Mouse (Mus musculus) urinary bladder, postnatal 4 days (tissue): Measurements from ENCODE around the gene Coro1c.

Source experiments
- DNase-seq, 2 experiments: peaks; one replicate each; pipeline ENCODE4 v3.0.0; 2021 to 2022; ENCODE audit warnings: low spot score in 2 of 2

Gene Coro1c

DNA sequence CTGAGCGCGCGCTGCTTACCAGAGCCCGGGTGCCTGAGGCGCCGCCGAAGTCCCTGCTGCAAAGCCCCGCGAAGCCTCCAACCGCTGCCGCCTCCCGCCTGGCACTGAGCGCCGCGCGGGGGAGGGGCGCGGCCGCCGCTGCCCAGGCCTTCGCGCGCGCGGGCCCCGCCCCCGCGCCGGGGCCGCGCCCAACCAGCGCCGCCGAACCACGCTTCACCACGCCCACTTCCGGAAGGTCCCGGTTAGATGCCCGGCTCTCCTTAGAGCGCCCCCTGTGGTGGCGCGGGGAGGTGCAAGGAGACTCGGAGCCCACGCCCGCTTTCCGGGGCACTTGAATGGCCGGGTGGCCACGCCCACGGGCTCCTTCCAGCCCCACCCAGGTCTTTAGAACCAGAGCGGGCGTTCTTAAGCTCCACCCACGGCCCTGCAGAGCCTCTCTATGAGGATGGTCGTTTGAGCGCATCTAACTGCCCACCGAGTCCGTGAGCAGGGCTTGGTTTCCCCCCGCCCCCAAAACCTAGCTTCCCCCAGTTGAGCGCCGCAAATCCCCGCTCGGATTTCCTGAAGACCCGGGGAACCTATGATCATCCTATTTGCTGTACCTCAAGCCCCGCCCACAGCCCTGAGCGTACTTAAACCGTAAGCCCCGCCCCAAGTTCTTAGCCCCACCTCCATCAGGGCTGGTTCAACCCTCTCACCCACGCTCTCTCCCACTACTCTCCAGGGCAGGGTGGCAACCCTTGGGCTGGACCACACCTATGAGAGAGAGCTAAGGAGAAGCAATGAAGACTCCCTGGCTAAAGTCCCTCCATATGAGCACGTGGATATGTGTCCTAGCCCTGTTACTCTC, at the start of gene Coro1c:
Gene Coro1c (minus strand): TSS at position 167 of the 850 bp plus-strand sequence.
- DNase-seq = peak; percentile 99

DNA sequence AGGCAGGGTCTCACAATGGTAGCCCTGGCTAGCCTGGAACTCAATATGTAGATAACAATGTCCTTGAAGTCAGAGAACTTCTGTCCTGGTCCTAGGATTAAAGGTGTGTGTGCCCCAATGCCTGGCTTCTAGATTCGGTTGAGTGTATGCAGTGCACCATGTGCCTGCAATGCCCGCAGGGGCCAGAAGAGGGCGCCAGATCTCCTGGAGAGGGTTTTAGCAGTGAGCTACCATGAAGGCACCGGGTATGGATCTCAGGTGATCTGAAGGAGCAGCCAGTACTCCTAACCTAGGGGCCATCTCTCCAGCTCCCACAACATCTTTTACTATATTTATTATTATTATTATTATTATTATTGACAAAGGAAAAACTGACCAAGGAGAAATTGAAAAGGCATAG, 48.0 kb upstream of the Coro1c start:
- peak; percentile 69 to 94 for DNase-seq

DNA sequence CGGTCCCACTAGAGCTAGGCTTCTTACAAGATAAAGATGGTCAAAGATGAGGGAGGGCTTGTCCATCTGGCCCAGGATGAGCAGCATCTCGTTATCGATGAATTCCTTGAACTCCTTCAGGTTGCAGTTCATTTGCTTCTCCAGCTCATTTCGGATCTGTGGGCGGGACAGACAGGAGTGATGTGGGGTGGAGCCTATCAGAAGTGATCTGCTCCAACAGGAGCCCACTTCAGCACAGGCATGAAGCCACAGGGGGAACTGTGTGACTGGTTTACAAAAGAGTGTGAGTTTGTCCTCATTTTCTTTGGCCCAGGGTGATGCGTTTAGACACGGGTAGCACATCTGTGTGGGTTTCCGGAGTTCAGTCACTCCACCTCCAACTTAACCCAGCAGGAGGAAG, 47.1 kb upstream of the Coro1c start:
- no peak for DNase-seq

DNA sequence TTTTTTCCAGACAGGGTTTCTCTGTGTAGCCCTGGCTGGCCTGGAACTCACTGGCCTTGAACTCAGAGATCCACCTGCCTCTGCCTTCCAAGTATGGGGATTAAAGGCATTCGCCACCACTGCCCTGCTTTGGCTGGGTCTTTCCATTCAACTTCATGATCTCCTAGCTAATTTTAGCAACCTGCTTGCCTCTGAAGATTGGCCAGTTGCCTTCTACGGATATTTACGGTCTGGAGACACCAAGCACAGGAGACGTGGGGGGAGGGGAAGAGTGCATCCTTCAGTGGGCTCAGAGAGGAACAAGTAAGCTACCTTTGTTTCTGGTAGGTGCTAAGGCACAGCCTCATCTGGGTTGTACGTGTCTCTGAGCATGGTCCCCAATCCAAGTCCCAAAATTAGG, 46.7 kb upstream of the Coro1c start:
- no peak for DNase-seq

DNA sequence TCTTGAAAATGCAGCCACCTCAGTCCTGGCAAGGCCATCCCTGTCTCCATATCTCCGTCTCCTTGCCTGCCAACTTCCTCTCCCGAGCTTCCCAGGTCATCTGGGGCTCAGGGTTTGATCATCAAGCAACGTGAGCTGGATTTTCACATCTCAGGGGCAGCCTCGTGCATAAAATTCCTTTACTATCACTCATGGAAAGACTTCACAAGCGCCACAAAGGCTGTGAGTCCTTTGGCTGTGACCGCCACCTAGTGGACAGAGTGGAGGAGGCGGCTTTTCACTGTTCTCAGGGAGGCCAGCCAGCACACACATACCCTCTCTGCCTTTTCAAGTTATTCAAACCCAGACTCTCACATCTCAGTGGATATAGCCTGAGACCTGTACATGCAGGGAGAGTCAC, 45.9 kb upstream of the Coro1c start:
- DNase-seq = peak; percentile 75 to 91

DNA sequence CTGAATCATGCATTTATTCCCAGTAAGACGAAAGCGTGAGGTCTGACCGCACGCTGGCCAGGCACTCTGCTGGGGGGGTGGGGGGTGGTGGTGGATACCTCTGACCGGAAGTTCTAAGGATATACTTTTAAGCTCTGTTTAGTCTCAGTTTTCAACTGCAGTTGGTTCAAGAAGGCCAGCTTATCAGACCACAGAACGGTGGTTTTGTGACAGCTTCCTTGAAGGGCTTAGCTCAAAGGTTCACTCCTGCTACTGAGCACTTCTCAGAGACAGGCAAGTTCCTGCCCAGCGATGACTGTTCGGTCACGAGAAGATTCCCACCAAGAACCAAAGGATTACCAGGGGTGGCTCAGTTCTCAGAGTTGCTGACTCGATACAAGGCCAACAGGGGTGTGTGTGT, 44.0 kb upstream of the Coro1c start:
- DNase-seq = no peak

DNA sequence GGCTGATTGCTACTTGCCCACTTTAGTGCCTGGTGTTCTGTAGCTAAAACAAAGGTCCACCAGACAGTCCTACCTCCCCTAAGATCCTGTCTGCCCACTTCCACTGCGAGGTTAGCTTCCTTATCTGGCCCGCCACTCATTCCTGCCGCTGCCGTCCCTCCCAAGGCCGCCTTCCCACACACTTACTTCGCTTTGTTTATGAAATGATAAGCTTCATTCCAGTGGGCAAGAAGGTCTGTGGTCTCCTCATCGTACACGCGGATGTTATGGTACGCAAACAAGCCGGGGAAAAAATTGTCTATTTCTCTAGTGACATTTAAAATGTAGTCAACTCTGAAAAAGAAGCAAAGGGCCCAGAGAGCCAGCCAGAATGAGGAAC, 43.1 kb upstream of the Coro1c start:
- no peak for DNase-seq

DNA sequence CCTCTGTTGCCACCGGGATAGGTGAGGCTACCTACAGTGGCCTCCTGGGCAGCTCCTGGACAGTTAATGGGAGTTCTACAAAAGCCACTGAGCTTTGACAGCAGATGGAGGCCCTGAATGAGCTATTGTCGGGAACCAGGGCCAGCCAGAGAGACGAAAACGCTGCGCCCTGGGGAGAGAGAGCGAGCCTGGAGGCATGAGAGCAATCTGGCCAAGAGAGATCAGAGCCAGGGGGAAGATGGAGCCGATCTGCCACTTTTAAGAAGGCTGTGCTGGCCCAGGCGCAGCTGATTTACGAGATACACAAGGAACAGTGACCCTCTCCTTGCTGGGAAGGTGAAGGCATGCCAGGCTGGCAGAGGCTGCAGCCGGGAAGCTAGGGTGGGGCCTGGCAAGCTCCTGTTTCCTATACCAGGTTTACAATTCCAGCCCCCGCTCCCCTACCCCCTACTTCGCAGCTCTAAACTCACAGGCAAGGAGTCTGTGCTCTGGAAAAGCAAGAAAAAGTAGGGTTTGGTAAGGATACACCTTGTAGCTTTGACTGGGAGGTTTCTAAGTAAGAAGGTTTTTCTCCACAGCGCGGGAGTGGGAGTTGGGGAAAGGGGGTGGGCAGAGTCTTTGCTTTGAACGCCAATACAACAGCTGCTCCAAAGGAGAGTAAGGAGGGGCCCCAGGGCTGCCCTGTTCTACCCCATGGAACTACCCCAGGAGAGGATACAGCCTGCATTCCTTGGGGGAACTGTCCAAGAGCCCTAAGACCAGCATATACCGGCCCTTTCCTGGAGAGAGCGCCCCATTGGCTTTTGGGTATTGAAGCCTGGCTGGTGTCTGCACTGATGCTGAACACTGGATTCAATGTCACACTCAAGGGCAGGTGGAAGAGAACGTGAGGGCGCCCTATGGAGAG, 42.5 kb upstream of the Coro1c start:
- no peak for DNase-seq

DNA sequence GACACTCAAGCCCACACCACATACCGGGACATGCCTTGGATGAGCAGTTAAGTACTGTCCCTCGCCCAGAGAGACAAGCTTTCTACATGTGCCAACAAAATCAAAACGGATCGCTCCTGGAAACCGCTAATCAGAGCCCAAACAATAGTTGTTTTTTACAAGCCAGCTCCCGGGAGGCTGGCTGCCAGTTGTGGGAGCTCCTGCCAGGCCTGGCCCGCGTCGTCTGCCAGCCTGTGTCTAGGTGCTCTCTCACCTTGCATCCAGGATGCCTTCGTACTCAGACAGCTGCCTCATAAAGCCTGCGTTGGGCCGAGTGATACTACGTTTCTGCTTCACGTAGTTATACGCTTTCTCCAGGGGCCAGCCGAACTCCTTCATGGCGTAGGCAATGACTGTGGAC, 41.6 kb upstream of the Coro1c start:
- no peak for DNase-seq

DNA sequence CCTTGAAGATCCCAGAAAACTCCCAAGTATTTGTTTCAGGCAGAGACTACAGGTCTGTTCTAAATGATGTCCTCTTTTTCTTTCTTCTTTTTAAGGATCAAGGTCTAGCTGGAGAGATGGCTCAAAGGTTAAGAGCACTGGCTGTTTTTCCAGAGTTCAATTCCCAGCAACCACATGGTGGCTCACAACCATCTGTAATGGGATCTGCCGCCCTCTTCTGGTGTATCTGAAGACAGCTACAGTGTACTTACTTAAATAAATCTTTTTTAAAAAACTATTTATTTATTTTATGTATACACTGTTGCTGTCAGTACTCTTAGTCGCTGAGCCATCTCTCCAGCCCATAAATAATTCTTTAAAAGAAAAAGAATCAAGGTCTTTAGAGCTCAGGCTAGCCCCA, 38.7 kb upstream of the Coro1c start:
- no peak for DNase-seq

DNA sequence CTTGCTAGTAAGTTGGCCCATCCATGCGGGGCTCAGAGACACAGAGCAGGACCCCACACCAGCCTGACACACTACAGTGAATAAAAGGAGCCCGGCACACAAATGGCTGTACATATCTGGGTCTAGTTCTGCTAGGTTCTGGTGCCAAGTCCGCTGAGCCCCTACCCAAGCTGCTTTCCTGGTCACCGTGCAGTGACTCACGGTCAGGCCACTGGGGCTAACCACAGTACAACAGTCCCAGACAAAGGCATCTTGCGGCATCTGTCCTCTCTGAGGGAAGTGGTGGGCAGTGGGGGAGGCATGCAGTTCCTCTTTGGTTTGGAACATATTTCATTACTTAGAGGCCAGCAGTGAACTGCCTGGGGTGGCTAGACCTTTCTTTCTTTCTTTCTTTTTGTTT, 36.6 kb upstream of the Coro1c start:
- no peak for DNase-seq

DNA sequence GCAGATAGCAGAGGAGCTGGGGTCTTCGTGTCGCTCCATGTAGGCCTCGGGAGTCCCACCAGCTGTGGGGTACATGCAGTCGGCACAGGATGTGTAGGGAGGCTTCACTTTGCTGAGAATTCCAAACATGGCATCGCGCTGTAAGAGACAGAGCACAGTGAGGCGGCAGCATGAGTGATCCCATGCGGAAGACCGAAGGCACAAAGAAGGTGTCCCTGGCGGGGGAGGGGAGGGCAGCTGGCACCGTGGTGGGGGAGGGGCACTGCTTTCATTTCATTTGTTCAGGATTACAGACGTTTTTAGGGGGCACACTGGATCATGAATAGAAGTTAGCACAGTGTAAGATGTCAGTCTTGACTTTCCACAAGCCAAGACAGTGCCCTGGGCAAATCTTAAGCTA, 34.8 kb upstream of the Coro1c start:
- no peak for DNase-seq

DNA sequence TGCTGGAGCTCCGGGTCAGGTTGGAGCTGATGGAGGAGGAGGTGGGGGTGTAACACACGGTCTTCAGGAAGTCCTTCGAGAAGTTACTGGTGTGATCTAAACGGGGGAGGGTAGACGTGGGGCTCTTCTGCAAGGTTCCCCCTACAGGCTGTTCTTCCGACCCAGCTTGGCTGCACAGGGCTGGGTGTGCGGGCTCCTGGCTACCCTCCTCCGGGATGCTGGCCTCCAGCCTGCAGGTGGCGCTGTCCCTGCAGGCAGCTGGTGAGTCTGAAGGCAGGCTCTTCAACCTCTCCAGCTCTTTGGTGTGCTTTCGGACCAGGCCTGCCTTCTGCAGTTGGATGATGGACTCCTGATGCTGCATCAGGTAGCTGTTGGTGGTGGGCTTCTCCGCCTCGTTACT, 34.0 kb upstream of the Coro1c start:
- DNase-seq = no peak

DNA sequence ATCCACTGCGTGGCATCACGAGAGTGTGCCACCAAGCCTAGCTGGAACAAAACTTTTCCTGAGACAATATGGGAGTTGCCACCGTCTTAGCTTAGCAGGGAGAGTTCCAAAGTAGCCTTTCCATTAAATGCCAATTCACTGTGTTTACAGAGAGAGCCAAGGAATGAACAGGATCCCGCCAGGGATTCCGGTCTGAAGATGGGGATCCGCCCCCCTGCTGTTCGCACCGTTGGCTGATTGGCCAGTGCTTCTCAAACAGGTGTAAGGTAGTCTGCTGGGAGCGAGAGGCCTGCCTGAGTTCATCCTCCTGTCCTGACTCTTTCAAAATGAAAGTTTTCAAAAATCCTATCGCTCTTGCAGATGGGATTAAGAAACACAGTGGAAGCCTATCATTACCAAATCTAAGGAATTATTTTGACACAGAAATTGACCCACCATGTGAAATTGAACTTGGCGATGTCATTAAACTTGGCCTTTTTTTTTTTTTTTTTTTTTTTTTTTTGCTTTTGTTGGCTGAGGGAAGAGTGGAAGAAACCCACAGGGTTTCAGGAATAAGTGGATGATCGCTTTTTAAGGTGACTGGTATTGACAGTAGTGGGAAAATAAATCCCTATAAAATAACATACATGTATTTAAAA, 30.8 kb upstream of the Coro1c start:
- DNase-seq = no peak

DNA sequence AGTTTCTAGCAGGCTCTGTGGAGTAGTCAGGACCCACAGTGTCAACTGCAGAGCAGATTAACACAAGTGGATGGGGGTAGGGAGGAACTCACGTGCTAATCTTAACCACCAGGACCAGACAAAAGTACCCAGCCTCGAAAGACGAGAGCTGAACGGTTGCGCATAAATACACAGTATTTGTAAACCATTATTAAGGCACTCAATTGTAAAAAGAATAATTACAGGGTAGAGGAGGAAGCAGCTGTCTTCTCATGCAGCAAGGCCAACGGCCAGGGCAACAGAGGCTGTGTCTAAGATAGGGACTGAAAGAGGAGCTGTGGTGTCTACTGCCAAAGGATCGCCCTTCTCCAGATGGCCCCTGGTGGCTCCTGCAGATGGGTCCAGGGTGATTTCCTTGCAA, 29.1 kb upstream of the Coro1c start:
- no peak for DNase-seq

DNA sequence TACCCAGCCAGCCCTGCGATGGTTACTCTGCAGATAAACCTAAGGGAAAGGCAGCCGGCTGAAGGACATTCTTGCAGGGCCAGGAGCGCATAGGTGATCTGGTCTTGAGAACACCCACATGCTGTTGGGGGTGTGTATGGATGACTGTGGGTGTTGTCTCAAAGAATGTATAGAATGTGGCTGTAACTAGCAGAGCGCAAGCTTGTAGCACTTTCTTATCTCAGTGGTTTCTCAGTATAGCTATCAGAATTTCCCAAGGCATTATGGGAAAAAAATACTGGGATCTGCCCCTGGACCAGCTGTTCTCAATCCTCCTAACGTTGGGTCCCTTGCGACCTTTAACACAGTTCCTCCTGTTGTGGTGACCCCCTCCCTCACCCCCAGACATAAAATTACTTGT, 25.3 kb upstream of the Coro1c start:
- no peak for DNase-seq

DNA sequence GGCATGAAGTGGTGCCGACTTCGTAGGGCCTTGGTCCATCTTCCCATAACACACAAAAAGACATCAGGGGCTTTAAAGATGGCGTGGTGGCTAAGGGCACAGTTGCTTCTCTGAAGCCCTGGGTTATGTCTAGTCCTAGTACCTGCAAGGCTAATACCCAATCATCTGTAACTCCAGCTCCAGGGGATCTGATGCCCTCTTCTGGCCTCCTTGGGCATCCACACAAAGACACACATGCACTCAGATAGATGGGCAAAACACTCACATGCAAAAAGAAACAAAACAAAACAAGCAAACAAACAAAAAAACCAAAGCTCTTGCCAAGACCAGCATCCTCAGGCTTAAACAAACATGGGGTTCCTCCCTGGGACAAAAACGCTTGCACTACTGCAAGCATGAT, 24.9 kb upstream of the Coro1c start:
- DNase-seq = no peak

DNA sequence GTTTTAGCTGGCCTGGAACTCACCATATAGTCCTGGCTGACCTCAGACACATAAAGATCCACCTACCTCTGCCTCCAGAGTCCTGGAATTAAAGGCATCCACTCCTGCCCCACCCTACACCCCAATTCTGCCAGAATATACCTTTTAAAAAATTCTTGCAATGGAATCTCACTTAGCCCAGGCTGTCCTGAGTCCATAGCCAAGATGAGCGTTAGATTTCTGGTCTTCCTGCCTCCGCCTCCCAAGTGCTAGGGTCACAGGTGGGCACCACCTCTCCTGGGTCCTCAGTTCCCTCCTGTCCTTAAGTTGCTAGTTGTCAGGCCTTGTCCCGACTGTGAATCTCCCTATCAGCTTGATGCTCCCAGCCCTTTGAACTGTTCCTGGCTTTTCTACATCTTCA, 23.8 kb upstream of the Coro1c start:
- DNase-seq = no peak

DNA sequence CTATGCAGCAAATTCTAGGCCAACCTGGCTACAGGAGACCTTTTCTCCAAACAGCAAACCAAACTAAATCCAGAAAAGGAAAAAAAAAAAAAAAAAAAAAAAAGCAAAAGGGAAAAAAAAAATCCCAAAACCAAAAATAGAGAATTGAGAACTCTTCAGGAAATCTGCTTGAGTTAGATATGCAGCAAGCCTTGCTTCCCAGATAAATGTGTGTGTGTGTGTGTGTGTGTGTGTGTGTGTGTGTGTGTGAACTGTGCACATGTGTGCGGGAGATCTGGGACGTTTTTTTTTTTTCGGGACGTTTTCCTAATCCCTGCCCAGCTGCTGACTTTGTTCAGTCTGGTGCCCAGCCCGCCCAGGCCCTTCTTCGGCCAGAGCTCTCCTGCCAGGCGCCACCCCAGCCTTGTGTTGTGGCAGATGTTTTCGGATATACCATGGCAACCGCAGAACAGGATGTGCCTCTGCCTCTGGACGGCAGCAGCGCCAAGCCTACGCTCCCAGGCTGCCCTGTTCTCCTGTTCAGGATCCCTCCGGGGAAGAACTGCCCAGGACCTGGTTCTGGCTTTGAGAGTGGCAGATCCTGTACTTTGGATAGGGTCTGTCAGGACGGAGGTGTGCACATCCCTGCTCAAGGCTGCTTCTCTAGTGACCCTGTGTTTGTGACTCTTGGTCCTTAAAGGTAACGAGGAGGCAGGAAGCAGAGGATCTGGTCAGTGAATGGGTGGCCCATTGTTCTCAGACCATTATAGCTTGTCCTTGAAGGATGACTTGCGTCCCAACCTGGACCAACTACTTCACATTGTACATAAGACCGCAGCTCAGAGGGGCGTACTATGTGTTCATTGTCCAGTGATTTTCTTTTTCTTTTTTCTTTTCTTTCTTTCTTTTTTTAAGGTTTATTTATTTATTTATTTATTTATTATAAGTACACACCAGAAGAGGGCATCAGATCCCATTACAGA, 22.4 kb upstream of the Coro1c start:
- DNase-seq = peak; percentile 47 to 68

DNA sequence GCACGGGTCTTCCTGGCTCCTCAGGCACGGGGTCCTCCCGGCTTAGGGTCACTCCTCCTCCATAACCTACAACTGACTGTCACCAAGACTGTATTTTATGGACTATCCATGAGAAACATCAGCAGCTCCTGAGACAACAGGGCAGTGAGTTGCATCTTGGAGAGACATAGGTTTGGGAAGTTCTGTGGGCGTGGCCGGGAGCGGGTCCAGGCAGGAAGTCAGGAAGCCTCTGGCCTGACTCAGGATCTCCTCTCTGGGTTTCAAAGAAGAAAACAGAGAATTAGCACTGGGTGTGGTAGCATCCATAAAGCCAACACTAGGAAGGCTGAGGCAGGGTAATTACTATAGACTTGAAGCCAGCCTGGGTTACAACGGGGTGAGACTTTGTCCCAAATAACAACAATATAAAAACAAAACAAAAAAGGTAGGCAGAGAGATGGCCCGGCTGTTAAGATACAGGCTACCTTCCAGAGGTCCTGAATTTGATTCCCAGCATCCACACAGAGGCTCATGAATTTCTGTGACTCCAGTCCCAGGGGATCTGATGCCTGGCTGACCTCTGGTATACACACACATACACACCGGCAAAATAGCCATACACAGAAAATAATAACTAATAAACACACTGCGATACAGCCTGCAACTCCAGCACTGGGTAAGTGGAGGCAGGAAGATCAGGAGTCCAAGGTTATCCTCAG, 21.5 kb upstream of the Coro1c start:
- DNase-seq = no peak

DNA sequence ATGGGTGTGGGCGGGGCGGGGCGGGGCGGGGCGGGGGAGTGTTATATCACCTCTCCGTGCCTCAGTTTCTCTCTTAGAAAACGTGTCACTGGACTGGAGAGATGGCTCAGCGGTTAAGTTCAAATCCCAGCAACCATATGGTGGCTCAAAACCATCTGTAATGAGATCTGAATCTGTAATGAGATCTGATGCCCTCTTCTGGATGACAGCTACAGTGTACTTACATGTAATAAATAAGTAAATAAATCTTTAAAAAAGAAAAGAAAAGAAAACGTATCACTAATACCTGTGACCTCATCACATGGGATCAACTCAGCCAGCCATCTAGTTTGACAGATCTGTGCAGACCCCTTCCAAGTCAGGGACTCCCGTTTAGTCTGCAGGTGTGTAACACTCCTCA, 21.0 kb upstream of the Coro1c start:
- no peak for DNase-seq
